Mouse (Mus musculus): ENCODE measurements around the gene F12.

GRCm38 (mm10) chr13:55371007-55371681 lies 55.4 kb downstream of the F12 start:
- no peak for TF ChIP-seq POU5F1 (IDR thresholded peaks at IDR 0.05; ENCODE audit: borderline replicate concordance, low read length)
- TF ChIP-seq CTCF (conservative IDR thresholded peaks at IDR 0.05; ENCODE audit: low read length) = no peak

Measured in E14TG2a.4 (cell line).